Mouse (Mus musculus) lung, postnatal 10 days (tissue): ENCODE measurements at regions not wholly inside any gene's neighbourhood (a gene's known extent, or its start where the extent isn't known, plus 50 kb on each side); places are given as distances from the start of the nearest gene placed in this dataset.
"Not testable (repeated sequence)": the region's sequence is repeated elsewhere in the genome, so short reads cannot be mapped to it uniquely, and the experiment has no call there.

Experiments
- DNase-seq: peaks from one replicate; pipeline ENCODE4 v3.0.0; 2021

GRCm38 (mm10) chr1:168675741-168676140 is 243.7 kb upstream of the Pbx1 start:
- DNase-seq: no peak

DNA sequence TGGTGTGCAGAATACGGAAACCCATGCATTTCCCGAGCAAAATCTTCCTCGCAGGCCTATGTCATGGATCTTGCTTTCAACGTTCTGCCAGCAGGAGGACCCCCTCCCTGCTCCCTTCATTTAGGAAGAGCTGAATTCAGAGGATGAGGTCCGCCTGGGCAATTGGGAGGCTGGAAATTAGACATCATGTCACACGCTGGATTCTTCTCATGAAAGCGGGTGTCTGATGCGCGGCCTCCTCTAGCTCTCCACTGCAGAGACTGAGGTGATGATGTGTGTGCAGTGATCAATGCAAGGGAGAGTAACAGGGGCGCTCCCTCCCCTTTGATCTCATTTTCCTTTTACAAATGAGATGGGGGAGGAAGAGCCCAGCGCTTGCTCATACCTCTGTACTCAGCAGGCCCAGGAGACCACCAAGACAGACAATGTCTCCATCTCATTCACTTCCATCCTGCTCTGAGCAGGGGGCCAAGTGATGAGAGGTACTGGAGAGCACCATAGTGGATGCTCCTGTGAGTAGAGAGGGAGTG is 230.8 kb upstream of the Pbx1 start:
- no peak for DNase-seq

- no peak for DNase-seq
Observed at GRCm38 (mm10) chr1:168660956-168661355, 228.9 kb upstream of the Pbx1 start.

- no peak for DNase-seq
Observed at GRCm38 (mm10) chr1:168659578-168659977, 227.5 kb upstream of the Pbx1 start.

- no peak for DNase-seq
Observed at GRCm38 (mm10) chr1:168632837-168633236, 200.8 kb upstream of the Pbx1 start.

DNA sequence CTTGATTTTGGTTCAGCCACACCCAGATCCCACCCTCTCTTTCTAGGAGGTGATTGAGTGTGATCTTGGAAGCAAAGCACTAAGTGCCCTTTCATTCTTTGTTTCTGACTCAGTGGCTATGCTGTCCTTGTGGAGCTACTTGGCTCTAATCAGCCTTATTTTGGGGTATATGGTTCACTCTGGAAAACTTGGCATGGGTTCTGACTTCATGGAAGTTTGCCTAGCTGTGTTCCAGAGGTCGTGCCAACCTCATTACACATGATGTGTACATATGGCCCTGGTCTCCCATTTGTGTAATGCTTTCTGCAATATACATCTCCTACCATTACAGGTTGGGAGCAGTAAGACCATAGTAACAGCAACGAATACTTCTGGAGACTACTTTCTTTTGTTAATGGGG is 199.9 kb upstream of the Pbx1 start:
- no peak for DNase-seq

GRCm38 (mm10) chr1:168601967-168602366 is 169.9 kb upstream of the Pbx1 start:
- DNase-seq: not testable (repeated sequence)

- no peak for DNase-seq
Observed at GRCm38 (mm10) chr1:168600461-168601160, 168.5 kb upstream of the Pbx1 start.

GRCm38 (mm10) chr1:168598191-168598667 is 166.2 kb upstream of the Pbx1 start:
- peak; percentile 52 for DNase-seq

GRCm38 (mm10) chr1:168597495-168597894 is 165.4 kb upstream of the Pbx1 start:
- no peak for DNase-seq

GRCm38 (mm10) chr1:168584137-168584536 is 152.1 kb upstream of the Pbx1 start:
- no peak for DNase-seq

GRCm38 (mm10) chr1:168582434-168582833 is 150.4 kb upstream of the Pbx1 start:
- DNase-seq: no peak

DNA sequence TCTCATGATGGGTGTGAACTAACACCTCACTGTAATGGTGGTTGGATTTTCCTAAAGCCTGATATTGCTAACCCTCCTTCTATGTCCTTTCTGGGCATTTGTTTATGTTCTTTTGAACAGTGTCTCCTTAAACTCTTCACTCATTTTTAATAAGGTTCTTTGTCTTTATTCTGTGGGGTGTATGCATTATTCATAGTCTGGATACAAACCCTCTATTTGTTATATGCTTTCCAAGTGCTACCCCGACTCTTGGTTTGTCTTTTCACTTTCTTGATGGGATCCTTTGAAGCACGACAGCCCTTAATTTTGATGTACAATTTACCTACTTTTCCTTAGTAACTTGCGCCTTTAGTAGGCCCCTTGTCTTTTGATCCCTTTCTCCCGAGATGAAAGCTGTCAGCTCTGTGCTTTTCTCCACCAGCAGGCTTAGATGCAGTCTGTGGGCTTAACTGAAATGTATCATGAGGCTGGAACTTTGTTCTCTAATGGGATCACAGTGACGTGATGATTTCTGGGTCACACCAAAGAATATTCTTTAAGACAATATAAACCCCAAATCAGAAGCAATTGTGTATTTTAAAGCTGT is 138.0 kb upstream of the Pbx1 start:
- no peak for DNase-seq

DNA sequence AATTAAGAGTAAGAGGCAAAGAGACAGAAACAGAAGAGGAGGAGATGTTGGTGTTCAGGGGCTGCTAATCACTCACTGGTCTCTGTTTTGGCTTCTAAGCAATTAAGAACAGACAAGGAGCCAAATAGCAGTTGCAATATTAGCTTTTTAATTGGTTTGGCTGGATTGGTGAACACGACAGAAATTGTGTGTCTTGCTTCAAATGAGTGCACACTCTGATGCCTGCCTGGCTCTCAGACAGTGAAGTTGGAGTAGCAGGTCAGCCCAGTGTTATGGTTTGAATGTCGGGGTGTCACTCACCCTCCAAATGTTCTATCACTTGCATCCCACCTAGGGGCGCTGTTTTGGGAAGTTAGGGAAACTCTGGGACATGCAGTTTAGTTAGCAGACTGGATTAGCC is 120.3 kb upstream of the Pbx1 start:
- no peak for DNase-seq

GRCm38 (mm10) chr1:168549807-168550435 is 117.9 kb upstream of the Pbx1 start:
- DNase-seq: no peak

DNA sequence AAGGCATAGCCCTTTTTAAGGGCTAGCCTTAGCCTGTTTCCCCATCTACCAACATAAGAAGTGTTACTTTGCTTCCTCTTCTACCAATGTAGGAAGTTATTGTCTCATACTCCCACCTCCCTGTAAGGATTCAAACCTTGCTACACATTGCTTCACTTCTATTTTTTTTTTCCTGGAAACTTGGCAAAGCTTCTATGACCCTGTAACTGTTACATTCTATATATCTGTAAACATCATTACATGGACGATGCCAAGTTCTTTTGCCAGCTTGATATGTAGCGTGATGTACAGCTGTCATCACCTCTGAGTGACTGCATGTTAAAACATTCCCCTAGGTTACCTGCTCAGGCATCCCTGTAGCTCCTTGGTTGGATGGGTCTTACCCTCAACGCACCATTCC is 114.1 kb upstream of the Pbx1 start:
- DNase-seq: no peak

- peak; percentile 20 for DNase-seq
Observed at GRCm38 (mm10) chr1:168545072-168545780, 113.2 kb upstream of the Pbx1 start.

GRCm38 (mm10) chr1:168541231-168541630 is 109.2 kb upstream of the Pbx1 start:
- DNase-seq: no peak

GRCm38 (mm10) chr1:168518087-168518486 is 86.0 kb upstream of the Pbx1 start:
- DNase-seq: peak; percentile 7

- DNase-seq: no peak
Observed at GRCm38 (mm10) chr1:168506326-168506725, 74.3 kb upstream of the Pbx1 start.

GRCm38 (mm10) chr1:168504773-168505172 is 72.7 kb upstream of the Pbx1 start:
- DNase-seq: no peak

DNA sequence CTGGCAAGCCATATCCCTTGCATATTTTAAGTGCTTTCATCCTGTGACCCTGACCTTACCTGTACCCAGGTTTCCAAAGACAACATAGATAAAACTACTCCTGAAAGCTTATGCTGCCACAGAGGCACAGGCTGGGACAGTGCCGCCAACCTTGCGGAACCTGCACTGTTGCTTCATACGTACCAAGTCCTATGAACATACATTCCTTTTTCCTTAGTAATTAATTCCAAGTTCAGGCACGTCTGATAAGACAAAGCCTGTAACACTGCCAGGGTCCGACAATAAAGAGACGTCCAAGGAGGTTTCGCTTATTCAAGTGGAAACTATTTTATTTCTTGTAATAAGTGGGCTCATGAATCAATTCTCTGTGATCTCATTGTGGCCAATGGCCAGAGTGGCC is 70.2 kb upstream of the Pbx1 start:
- DNase-seq: peak; percentile 14
